Mouse (Mus musculus) ovary, adult 18-20 months (tissue): ENCODE data around the gene Snd1.
"Not testable (repeated sequence)": the region's sequence is repeated elsewhere in the genome, so short reads cannot be mapped to it uniquely, and the experiment has no call there.

Source experiments
- DNase-seq: peaks from one replicate; pipeline ENCODE4 v3.0.0; 2022; ENCODE audit warnings: low spot score, mixed read lengths

Gene Snd1

DNA sequence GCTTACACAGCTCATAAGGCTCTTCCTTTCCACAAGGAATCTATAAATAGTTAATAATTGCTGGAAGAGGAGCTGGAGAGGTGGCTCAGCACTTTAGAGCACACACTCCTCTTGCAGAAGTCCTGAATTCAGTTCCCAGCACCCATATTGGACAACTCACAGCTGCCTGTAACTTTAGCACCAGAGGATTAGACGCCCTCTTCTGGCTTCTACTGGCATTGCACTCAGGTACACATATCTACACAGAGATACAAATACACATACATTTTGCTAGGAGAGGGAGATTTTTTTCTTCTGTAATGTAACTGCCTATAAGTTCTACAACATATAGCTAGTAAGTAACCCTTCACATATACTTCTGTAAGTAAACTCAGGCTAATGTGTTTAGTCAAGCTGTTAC lies 440.0 kb downstream of the Snd1 start:
- DNase-seq: no peak

DNA sequence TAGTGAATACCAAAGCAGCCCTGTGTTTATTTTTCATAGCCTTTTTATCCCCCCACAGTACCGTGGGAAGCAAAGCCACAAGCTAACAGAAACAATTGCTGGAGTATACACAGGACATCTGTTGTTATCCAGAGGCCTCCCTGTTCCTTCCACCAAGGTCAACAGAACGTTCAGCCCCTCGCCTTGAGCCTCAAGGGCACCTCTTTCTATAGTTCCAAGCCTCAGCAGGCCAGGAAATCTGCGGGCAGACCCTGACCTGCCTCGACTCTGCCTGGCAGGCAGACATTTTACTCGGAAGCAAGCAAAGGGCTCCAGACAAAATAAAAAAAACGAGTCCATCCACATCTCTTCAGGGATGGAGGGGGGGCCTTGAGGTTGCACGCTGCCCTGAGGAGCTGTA lies 441.7 kb downstream of the Snd1 start:
- DNase-seq: peak; percentile 91

DNA sequence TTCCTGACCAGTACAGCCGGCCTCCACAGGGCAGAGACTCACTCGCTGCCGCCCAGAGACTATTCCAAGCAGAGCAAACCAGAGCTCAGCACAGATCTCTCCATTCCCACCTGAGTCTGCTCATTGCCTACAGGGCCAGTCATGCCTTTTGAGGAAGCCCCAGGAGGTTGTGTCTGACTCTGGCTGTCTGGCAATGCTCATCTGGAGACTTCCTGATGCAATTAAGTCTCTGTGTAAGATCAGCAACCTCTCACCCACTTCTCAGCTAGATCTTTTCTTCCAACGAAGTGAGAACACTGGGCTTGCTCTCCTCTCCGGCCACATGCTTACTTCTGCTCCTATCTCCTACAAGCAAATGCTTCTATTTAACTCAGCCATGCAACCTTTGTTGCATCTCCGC lies 444.4 kb downstream of the Snd1 start:
- no peak for DNase-seq

DNA sequence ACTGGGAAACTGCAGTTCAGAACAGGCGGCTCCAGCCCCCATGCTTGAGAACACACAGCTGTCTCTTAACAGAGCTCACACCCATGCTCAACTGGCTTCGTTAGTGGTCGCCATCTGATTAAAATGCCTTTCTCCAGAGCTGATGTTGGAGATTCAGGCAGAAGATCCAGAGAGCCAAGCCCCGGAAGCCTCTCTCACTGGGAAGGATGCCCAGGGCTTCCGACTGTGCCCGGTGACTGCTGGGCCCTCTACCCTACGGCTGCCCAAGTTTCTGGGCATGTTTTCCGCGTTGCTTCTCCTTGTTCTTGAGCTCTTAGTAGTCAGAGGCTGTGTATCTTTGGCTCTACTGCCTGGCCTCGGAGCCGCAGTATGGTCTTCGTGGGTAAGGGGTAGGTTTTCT lies 447.4 kb downstream of the Snd1 start:
- no peak for DNase-seq

DNA sequence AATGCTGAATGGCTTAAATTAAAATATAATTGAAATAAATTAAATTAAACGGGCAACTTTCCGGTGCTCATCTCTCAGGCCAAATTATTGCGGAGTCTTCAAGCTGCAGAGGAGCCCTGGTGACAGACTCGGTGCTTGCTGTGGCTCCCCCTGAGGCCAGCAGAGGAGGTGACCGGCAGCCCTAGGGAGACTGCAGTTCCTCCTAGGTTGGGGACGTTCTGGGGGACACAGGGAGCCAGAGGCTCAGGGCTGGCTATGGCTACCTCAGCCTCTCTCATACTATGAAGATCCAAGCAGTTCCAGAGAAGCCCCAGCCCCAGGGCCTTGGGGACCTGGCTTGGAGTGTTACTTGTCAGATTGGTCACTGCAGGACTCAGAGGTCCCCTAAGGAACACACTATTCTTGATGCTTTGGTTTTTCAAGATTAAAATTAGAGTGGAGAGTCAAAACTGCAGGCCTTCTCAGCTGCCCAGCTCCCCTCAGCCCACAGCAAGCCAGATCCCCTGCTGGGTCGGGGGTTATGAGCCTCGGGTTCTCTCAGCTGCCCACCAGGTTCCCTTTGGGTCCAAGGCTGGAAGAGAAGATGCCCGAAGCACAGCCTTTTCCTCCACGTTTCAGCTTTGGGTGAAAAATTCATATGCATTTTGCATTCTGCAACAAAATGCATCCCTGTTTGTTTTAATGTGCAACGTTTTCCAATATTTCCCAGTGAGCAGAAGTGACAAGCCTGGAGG lies 448.3 kb downstream of the Snd1 start:
- no peak for DNase-seq

DNA sequence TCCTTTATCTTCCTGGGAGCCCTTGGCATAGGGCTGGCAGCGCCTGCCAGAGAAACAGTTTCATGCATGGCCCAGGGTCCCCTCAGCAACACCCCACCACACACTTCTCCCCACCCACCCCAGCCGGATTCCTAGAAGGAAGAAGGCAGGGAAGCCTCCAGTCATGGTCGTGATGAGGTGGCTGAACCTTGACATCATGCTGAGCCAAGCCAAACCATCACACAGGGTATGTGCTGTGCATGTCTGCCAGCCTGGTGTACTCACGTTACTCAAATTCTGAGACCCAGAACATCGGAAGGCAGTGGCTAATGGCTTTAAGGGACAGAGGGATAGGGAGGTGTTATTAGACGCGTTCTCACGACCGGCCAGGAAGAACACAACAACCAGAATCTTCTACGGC lies 448.9 kb downstream of the Snd1 start:
- no peak for DNase-seq

DNA sequence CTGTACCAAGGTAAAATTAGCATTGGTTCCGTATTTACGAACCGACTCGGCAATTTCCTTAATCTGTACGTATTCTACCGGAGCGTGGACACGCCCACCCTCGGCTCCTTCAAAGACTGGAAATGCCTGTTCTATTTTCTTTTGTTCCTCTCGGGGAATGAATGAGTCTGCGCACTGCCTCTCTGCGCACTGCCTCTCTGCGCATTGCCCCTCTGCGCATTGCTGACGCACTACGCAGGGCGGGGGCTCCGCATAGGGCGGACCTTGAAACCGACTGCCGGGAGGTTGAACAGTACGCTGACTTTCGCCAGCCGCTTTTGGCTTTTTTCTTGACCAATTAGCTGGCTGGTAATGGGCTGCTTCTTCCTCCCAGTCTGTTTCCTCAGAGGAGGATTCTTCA lies 453.0 kb downstream of the Snd1 start:
- DNase-seq: not testable (repeated sequence)

DNA sequence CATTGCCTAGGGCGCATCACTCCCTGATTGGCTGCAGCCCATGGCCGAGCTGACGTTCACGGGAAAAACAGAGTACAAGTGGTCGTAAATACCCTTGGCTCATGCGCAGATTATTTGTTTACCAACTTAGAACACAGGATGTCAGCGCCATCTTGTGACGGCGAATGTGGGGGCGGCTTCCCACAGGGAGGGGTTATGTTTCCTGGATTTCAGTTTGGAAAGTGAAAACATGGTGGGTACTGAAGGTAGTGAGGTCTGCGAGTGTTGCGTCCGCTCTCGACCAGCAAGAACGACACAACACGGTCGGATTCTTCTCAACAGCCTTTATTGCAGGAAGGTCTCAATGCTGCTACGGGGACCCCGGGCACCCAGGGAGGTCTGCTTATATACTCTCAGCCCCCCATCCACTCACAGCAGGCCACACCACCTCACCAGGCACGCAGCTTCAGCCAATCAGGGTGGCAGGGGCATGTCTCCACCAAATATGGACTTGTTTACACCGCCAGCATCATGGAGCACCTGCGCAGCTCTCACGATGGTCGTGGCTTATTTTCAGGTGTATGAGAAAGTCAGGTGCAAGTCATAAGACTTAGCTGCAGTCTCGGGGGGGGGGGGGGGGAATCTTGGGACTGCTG lies 454.3 kb downstream of the Snd1 start:
- not testable (repeated sequence) for DNase-seq

DNA sequence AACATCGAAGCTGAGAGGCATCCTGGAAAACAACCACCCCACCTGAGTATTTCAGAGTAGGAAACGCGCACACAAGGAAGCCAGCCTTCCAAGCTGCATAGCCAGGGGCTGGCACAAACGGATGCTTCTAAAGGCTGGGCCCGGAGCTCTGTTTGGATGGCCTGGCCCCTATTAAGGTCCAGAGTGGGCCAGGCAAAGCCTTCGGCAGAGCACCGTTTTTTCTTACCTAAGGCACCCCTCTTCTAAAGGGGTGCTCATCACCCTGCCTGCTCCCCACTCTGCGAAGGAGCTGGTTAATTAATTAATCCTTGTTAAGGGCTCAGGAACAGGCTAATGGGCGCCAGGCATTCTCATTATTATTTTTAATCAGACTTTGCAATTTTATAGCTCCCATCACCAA lies 456.3 kb downstream of the Snd1 start:
- no peak for DNase-seq

DNA sequence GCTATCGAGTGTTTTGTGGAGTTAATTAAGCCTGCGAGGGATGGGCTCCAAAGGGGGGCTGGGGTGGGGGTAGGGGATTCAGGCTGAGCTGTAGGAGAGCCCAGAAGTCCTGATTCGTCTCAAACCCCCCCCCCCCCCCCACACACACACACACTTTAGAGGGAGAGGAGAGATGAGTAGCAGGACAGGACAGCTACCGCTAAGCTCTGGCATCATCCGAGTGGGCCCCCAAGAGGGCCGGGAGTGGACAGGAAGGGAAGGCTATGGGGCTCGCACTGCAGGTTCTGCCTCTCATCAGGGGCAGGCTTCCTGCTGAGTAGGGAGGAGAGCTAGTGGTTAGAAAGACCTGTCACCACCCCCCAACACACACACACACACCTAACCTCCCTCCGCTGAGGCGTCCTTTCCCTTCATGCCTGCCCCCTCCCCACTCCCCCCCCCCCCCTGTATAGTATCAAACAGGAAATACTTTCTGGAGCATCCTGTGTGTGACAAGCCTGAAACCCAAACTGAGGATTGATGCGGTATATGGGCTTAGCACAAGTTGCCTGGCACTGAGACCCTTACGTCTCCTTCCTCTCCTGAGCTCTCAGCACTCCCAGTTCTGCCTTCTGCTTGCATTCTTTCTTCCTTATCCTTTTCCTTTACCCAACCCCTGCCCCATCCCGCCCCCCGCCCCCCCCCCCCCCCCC lies 456.8 kb downstream of the Snd1 start:
- DNase-seq: no peak

DNA sequence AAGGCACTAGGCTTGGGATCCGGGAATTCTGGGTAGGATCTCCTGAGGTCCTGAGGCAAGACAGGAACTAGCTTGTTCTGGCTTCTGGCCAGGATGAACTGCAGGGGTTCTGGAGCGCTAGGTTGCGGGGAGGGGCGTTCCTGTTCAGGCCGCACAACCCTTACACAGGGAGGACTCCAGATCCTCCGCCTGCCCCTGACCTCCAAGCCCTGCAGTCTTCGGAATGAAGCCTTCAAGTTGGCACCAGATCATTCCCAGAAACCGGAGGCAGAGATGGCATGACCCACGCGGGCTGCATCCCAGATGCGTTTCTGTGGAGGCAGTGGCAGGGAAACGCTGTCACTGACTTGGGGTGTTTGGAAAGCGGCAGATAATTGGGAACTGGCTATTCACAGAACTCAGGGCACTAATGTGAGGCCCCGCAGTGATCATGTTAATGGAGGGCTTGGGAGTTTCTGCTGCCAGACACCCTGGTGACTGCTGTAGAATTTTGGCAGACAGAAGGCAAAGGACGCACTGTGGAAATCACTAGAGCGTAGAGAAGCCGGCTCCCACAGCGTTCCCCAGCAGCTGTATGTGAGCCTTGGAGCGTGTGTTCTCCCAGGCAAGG lies 457.5 kb downstream of the Snd1 start:
- DNase-seq: no peak

DNA sequence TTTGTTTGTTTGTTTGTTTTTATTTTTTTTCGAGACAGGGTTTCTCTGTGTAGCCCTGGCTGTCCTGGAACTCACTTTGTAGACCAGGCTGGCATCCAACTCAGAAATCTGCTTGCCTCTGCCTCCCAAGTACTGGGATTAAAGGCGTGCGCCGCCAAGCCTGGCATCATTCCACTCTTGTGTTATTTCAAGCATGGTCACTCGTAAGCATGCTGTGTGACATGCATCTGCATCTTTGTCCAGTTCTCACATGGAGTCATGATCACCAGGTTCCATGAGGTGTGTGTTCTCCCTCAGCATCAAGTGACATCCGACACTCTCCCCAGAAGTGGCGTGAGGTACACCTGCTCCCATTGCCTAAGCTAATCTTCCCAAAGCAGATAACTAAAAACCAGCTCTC lies 460.8 kb downstream of the Snd1 start:
- no peak for DNase-seq

DNA sequence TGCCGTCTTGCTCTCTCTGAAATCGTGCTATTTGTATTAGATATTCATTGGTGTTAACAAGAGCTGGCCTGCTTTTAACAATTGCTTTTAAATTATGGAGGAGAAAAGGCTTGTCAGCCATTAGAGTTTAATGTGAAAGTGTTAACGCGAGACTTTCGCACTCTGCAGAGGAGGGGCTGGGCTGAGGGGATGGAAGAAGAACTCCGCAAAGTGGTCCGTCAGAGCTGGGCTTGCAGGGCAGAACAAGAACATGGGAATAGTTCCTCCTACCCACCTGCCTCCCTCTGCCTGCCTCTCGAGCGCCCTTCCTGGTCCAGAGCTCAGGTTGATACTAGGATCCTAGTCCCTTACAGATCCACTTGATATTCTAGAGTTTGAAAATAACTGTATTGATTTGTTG lies 472.3 kb downstream of the Snd1 start:
- DNase-seq: no peak

DNA sequence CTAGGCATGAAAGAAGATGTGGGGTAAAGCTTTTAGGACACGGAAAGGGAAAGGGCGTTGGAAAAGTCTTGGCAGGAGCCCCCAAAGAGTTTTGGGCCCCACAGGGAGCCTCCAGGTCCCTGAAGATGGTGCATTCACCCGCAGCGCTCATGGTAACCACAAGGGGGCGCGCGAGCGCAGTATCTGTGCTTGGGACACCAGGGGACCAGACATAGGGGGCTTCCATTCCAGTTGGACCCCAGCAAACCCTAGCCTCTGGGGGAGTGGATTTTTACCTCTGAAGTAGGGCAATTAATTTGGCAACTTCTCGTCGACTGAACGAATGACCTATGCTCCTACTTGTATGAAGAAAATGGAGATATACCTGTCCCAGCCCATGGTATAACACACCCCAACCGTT lies 474.3 kb downstream of the Snd1 start:
- peak; percentile 33 for DNase-seq

DNA sequence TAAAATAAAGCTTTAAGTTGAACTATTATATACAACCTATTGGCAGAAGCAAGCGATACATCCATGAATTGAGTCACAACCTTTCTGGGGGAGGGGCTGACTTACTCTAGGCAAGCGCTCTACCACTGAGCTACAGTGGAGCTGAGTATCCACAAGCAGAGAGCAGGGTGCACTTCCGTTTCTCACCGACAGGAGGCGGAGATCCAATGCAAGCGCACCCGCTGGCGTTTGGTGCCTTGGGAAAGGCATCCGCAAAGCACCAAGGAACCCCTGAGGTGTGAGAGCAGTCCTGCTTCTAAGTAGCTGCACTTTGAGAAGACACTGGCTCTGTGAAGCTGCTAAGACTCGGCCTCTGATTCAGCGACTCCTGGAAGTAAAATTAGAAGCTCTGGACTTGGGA lies 480.6 kb downstream of the Snd1 start:
- DNase-seq: no peak

DNA sequence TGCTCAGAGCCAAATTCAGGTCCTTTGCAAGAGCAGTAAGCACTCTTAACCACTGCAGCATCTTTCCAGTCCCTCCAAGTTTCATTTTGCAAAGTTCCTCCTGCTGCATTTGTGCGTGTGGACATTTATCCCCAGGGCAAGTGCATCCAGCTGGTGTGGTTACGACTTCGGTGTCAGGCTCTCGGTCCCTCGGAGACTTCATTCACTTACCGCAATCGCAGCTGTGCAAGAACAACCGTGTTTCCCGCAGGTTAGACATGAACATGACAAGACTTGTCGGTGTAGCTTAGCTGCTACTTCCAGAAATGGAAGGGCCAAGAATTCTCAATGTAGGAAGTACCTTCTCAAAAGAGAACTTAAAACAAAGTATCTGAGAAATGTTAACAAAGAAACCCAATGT lies 482.5 kb downstream of the Snd1 start:
- no peak for DNase-seq

DNA sequence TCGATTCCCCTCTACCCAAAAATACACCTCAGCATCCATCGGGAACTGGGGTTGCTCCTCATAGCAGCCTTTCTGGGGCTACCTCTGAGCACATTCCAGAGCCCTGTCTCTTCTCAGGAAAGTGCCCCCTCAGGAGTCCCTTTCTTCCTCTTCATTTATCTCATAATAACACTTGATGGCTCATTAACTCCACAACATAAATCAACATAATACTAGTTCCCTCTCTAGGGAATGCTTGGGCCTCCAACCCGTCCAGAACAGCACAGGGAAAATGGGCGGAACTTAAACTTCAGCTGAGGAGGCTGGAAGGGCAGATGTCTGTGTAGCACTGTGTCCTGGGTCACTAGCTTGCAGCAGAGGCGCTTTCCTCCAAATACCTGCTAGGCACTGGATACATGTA lies 488.2 kb downstream of the Snd1 start:
- no peak for DNase-seq

DNA sequence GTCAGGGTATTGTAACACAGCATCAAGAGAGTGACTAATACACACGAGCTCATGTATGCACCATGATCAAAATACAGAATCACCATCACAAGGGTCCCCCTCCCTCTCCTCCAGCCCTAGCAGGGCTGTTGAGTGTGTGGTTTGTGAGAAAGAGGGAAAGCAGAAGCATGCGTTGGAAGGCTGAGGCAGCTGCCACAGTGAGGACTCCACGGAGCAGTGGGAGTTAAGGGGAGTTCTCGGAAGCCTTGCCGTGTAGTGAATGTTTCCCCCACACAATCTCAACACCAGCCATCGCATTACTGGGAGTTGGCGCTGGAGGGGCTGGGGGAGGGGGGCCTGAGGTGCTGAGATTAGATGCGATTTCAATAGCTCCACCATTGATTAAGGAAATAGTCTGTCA lies 490.3 kb downstream of the Snd1 start:
- no peak for DNase-seq

DNA sequence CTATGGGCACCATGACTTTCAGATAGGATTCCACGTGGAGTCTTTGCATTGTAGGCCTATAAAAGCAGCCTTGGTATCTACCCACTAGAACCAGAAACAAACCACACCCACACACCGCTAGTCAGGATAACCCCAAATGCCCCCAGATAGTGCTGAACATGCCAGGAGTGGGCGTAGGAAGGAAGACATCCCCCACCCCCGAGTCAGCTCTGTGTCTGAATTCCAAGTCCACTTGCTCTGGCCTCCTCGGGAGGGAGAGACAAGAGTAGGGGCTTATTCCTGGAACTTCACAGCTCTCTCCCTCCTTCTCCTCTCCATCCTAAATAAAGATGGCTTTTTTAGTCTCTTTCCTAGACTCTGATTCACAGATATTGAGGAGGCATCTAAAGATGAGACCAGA lies 494.7 kb downstream of the Snd1 start:
- DNase-seq: no peak

DNA sequence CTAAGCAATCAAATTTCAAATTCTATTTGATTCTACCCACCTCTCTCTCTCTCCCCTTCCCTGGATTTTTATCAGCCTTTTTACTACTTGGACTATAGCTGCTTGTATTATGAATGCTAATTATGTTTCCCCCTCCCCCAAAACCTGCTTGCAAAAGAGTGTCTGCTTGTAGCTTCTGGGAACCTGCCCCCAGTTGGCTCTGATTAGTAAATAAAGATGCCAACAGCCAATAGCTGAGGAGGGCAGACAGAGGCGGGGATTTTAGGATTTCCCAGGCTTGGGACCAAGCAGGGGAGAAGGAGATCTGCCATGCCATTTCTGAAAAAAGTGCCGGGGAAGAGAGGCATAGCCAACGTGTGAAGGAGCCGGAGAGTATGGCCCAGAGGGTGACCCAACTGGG lies 495.8 kb downstream of the Snd1 start:
- DNase-seq: no peak

DNA sequence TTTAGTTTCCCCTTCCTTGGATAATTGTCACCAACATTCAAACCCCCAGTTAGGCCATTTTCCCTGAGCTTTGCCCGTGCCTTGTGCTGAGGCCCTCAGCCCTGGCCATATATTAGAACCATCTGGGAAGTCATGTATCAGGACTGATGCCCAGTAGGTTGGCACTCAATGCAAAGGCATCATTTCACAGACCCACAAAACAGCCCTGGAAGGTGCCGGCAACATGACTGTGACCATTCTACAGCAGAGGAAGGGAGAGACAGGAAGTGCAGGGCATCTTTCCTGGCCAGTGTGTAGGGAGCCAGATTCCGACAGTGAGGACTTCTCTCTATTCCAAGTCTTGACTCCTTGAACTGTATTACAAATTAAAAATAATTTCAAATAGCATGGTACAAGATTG lies 499.6 kb downstream of the Snd1 start:
- DNase-seq: no peak

DNA sequence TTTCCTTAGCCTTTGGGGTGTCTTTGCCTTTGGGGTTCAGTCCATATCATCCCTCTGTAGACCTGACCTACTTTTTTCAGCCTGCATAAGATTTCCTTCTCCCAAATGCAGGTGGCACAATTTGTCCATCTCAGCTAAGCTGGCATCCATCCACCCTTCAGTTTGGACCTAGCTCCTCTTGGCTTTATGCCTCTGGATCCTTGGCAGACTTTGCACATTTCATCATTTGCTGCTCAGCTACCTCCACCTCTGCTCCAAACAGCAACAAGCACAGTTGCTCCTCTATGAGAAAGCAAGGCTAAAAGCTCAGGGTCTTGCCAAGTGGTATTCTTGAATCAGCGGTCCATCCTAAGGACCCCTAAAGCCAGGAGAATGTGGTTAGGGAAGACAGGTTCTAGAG lies 500.2 kb downstream of the Snd1 start:
- DNase-seq: no peak

DNA sequence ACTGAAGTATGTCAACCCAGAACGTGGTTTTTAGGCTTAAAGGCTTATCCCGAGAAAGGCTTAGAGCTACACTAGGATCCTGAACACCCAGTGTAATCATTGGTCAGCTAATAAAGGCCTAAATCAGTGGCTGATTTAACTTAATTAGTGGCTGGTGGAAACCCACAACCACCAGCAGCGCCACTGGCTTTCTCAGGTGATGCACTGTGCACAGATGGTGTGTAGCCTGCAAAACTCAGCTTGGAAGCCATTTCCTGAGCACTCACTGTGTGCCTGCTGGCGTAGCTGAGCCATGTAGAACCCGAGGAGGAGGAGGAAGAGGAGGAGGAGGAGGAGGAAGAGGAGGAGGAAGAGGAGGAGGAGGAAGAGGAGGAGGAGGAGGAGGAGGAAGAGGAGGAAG lies 503.1 kb downstream of the Snd1 start:
- no peak for DNase-seq
